Mouse (Mus musculus) heart, embryonic 12.5 days (tissue): ENCODE results near the gene Flnb. TPM values are rescaled to one million over a fixed set of nuclear protein-coding genes. Genes with fewer than 3 reads are reported as not detected.
A peak's percentile ranks its signal among the peaks of the same experiment; 100 is the strongest.

Experiments used
- ATAC-seq: fragments of 200-750 bp; cut with Nextera tagmentation; 2 replicates; pipeline ENCODE4 v1.8.0; 2017; ENCODE audit warnings: moderate TSS enrichment, moderate library complexity; ENCODE audit not compliant: insufficient number of reproducible peaks, low FRiP score
- H3K27ac ChIP-seq: fragments of 300-500 bp; sonication (generic); 2 replicates; pipeline ENCODE4 v1.5.1; 2016; ENCODE audit warnings: mild to moderate bottlenecking, moderate library complexity; ENCODE audit not compliant: poor library complexity, severe bottlenecking
- H3K27me3 ChIP-seq: fragments of 300-500 bp; sonication (generic); replicated peaks from 2 replicates; pipeline ENCODE4 v1.6.1; 2016; ENCODE audit warnings: mild to moderate bottlenecking, moderate library complexity
- H3K36me3 ChIP-seq: fragments of 300-500 bp; sonication (generic); 2 replicates; pipeline ENCODE4 v1.6.1; 2016; ENCODE audit warnings: mild to moderate bottlenecking, moderate library complexity
- H3K4me1 ChIP-seq: fragments of 300-500 bp; sonication (generic); replicated peaks from 2 replicates; pipeline ENCODE4 v1.6.1; 2016; ENCODE audit warnings: mild to moderate bottlenecking
- H3K4me2 ChIP-seq: fragments of 300-500 bp; sonication (generic); 2 replicates; pipeline ENCODE4 v1.6.1; 2016; ENCODE audit warnings: mild to moderate bottlenecking, moderate library complexity
- H3K4me3 ChIP-seq: fragments of 300-500 bp; sonication (generic); 2 replicates; pipeline ENCODE4 v1.5.1; 2016; ENCODE audit warnings: mild to moderate bottlenecking
- H3K9ac ChIP-seq: fragments of 300-500 bp; sonication (generic); 2 replicates; pipeline ENCODE4 v1.6.1; 2016; ENCODE audit warnings: mild to moderate bottlenecking, moderate library complexity
- H3K9me3 ChIP-seq: fragments of 300-500 bp; sonication (generic); replicated peaks from 2 replicates; pipeline ENCODE4 v1.6.1; 2016; ENCODE audit warnings: mild to moderate bottlenecking, moderate library complexity
- WGBS: fragments of 180-500 bp; shearing (Covaris S2); methylation state at CpG from one replicate; pipeline ENCODE4 v1.1.7; 2016; 5-methylcytosine and 5-hydroxymethylcytosine counted together
- polyA plus RNA-seq: library from polyadenylated mRNA; unstranded; fragments of >200 nt; fragmentation: Nextera tagmentation; extraction: Ambion mirVana; gene quantifications from 2 replicates; pipeline ENCODE4 v1.2.1, GENCODE M21; 2016

Flnb gene
- polyA plus RNA-seq, 1 experiment from 2014 or later, result 15.1 TPM

- no peak for ATAC-seq
- H3K4me3 ChIP-seq, result no peak overlapping the region
- peaks cover 6% of the 10 kb centered on the region; the same call in 1 of the 2 replicates for H3K9me3 ChIP-seq
- no peak overlapping the region for H3K9ac ChIP-seq
- H3K4me2 ChIP-seq, result no peak overlapping the region
- H3K36me3 ChIP-seq, result peaks cover 6% of the 10 kb centered on the region
- WGBS, result 85% methylated on average over 2 of the region's 2 CpGs
- H3K4me1 ChIP-seq, result peaks cover 49% of the 10 kb centered on the region
- H3K27me3 ChIP-seq, result no peaks in the 10 kb centered on the region
- H3K27ac ChIP-seq, result no peak overlapping the region
Observed at GRCm38 (mm10) chr14:7829181-7829580, 11.4 kb downstream of the Flnb start.

GRCm38 (mm10) chr14:7831770-7832439 lies 14.1 kb downstream of the Flnb start:
- 35% methylated on average over 1 of the region's 1 CpGs for WGBS
- Histone ChIP-seq H3K9ac (no peak overlapping the region), H3K4me2 (no peak overlapping the region), H3K36me3 (peaks cover 6% of the 10 kb centered on the region), H3K4me1 (peaks cover 23% of the 10 kb centered on the region), H3K9me3 (peaks cover 6% of the 10 kb centered on the region; the same call in 1 of the 2 replicates), H3K27ac (no peak overlapping the region), H3K27me3 (no peaks in the 10 kb centered on the region), H3K4me3 (no peak overlapping the region)
- ATAC-seq, result no peak

- 84% methylated on average over 5 of the region's 5 CpGs for WGBS
- Histone ChIP-seq H3K4me3 (no peak overlapping the region), H3K27me3 (no peaks in the 10 kb centered on the region), H3K27ac (no peak overlapping the region), H3K36me3 (peaks cover 6% of the 10 kb centered on the region), H3K9ac (no peak overlapping the region), H3K9me3 (peaks cover 6% of the 10 kb centered on the region; the same call in 1 of the 2 replicates), H3K4me1 (peaks cover 18% of the 10 kb centered on the region), H3K4me2 (no peak overlapping the region)
- no peak for ATAC-seq
Observed at GRCm38 (mm10) chr14:7832440-7832783, 14.7 kb downstream of the Flnb start.

GRCm38 (mm10) chr14:7833458-7833857 lies 15.7 kb downstream of the Flnb start:
- peaks cover 6% of the 10 kb centered on the region for H3K36me3 ChIP-seq
- no peak overlapping the region for H3K9ac ChIP-seq
- peaks cover 18% of the 10 kb centered on the region for H3K4me1 ChIP-seq
- H3K4me3 ChIP-seq, result no peak overlapping the region
- peaks cover 6% of the 10 kb centered on the region; the same call in 1 of the 2 replicates for H3K9me3 ChIP-seq
- no peak overlapping the region for H3K4me2 ChIP-seq
- no peaks in the 10 kb centered on the region for H3K27me3 ChIP-seq
- no peak for ATAC-seq
- WGBS, result 75% methylated on average over 4 of the region's 4 CpGs
- no peak overlapping the region for H3K27ac ChIP-seq

- no peak overlapping the region for H3K9ac ChIP-seq
- H3K4me1 ChIP-seq, result peaks cover 20% of the 10 kb centered on the region
- H3K9me3 ChIP-seq, result no peaks in the 10 kb centered on the region
- H3K36me3 ChIP-seq, result no peaks in the 10 kb centered on the region
- ATAC-seq, result no peak
- 79% methylated on average over 5 of the region's 5 CpGs for WGBS
- no peak overlapping the region for H3K4me3 ChIP-seq
- no peak overlapping the region for H3K27ac ChIP-seq
- H3K4me2 ChIP-seq, result no peak overlapping the region
- no peaks in the 10 kb centered on the region for H3K27me3 ChIP-seq
Observed at GRCm38 (mm10) chr14:7838564-7839089, 20.9 kb downstream of the Flnb start.

GRCm38 (mm10) chr14:7839950-7840514 lies 22.3 kb downstream of the Flnb start:
- H3K36me3 ChIP-seq, result no peaks in the 10 kb centered on the region
- no peak overlapping the region for H3K9ac ChIP-seq
- H3K4me3 ChIP-seq, result no peak overlapping the region
- H3K27ac ChIP-seq, result no peak overlapping the region
- no peaks in the 10 kb centered on the region for H3K9me3 ChIP-seq
- no peak overlapping the region for H3K4me2 ChIP-seq
- H3K27me3 ChIP-seq, result no peaks in the 10 kb centered on the region
- ATAC-seq, result no peak
- H3K4me1 ChIP-seq, result peaks cover 23% of the 10 kb centered on the region
- 34% methylated on average over 8 of the region's 8 CpGs for WGBS

- peaks cover 37% of the 10 kb centered on the region for H3K4me1 ChIP-seq
- no peaks in the 10 kb centered on the region for H3K36me3 ChIP-seq
- 66% methylated on average over 15 of the region's 15 CpGs for WGBS
- H3K9ac ChIP-seq, result no peak overlapping the region
- ATAC-seq, result no peak
- H3K4me3 ChIP-seq, result no peak overlapping the region
- H3K9me3 ChIP-seq, result no peaks in the 10 kb centered on the region
- H3K27me3 ChIP-seq, result no peaks in the 10 kb centered on the region
- H3K27ac ChIP-seq, result no peak overlapping the region
- no peak overlapping the region for H3K4me2 ChIP-seq
Observed at GRCm38 (mm10) chr14:7842631-7843332, 25.0 kb downstream of the Flnb start.

GRCm38 (mm10) chr14:7846696-7847095 lies 28.9 kb downstream of the Flnb start:
- Histone ChIP-seq H3K27ac (peak overlapping the region; percentile 77; the same call in 1 of the 2 replicates), H3K27me3 (no peaks in the 10 kb centered on the region)

GRCm38 (mm10) chr14:7847746-7848232 lies 30.0 kb downstream of the Flnb start:
- H3K9ac ChIP-seq, result 0 out of 2 replicates have a peak overlapping the region, but pooled peaks have one; percentile 4
- H3K27ac ChIP-seq, result peak overlapping the region; percentile 77
- no peaks in the 10 kb centered on the region for H3K27me3 ChIP-seq
- peak overlapping the region; percentile 31; the same call in 1 of the 2 replicates for H3K4me2 ChIP-seq
- WGBS, result 21% methylated on average over 5 of the region's 5 CpGs
- H3K9me3 ChIP-seq, result no peaks in the 10 kb centered on the region
- H3K4me3 ChIP-seq, result no peak overlapping the region
- no peak for ATAC-seq
- H3K4me1 ChIP-seq, result peaks cover 63% of the 10 kb centered on the region
- H3K36me3 ChIP-seq, result no peaks in the 10 kb centered on the region

More at GRCm38 (mm10) chr14:7846696-7847095, 28.9 kb downstream of the Flnb start:
- H3K36me3 ChIP-seq, result no peaks in the 10 kb centered on the region
- no peak overlapping the region for H3K4me2 ChIP-seq
- H3K9me3 ChIP-seq, result no peaks in the 10 kb centered on the region
- no peak overlapping the region for H3K9ac ChIP-seq
- peaks cover 56% of the 10 kb centered on the region for H3K4me1 ChIP-seq
- WGBS, result 69% methylated on average over 4 of the region's 4 CpGs
- ATAC-seq, result no peak
- no peak overlapping the region for H3K4me3 ChIP-seq

- 28% methylated on average over 3 of the region's 3 CpGs for WGBS
- no peaks in the 10 kb centered on the region for H3K36me3 ChIP-seq
- H3K4me1 ChIP-seq, result peaks cover 79% of the 10 kb centered on the region
- H3K4me3 ChIP-seq, result no peak overlapping the region
- no peaks in the 10 kb centered on the region for H3K27me3 ChIP-seq
- ATAC-seq, result no peak
- H3K9me3 ChIP-seq, result no peaks in the 10 kb centered on the region
- H3K4me2 ChIP-seq, result peak overlapping the region; percentile 53; the same call in 1 of the 2 replicates
- peak overlapping the region; percentile 55; the same call in 1 of the 2 replicates for H3K9ac ChIP-seq
- peak overlapping the region; percentile 82 for H3K27ac ChIP-seq
Observed at GRCm38 (mm10) chr14:7850913-7851312, 33.2 kb downstream of the Flnb start.

- Histone ChIP-seq H3K4me3 (peak overlapping the region; percentile 2; the same call in 1 of the 2 replicates), H3K36me3 (no peaks in the 10 kb centered on the region), H3K9me3 (no peaks in the 10 kb centered on the region), H3K27me3 (no peaks in the 10 kb centered on the region), H3K27ac (peak overlapping the region; percentile 82), H3K4me2 (peak overlapping the region; percentile 53), H3K9ac (peak overlapping the region; percentile 55), H3K4me1 (peaks cover 77% of the 10 kb centered on the region)
- 4% methylated on average over 5 of the region's 5 CpGs for WGBS
- ATAC-seq, result peak; percentile 74
Observed at GRCm38 (mm10) chr14:7851543-7852065, 33.8 kb downstream of the Flnb start.
